Mouse (Mus musculus) brain, embryonic 14.5 days (tissue): ENCODE measurements at regions not wholly inside any gene's neighbourhood (a gene's known extent, or its start where the extent isn't known, plus 50 kb on each side); places are given as distances from the start of the nearest gene placed in this dataset.

Experiments used
- CTCF ChIP-seq: fragments of 200-500 bp; IDR thresholded peaks from 2 replicates; pipeline ENCODE4 v1.5.1; 2012; ENCODE audit warnings: inconsistent platforms, mild to moderate bottlenecking, moderate library complexity, borderline replicate concordance; ENCODE audit not compliant: insufficient read depth, insufficient read length; ENCODE audit errors: extremely low read depth
- POLR2A ChIP-seq: fragments of 200-500 bp; IDR thresholded peaks from 2 replicates; pipeline ENCODE4 v1.6.1; 2012; ENCODE audit warnings: mild to moderate bottlenecking, inconsistent platforms, borderline replicate concordance; ENCODE audit not compliant: poor library complexity, insufficient read depth, insufficient read length, severe bottlenecking; ENCODE audit errors: extremely low read depth

DNA sequence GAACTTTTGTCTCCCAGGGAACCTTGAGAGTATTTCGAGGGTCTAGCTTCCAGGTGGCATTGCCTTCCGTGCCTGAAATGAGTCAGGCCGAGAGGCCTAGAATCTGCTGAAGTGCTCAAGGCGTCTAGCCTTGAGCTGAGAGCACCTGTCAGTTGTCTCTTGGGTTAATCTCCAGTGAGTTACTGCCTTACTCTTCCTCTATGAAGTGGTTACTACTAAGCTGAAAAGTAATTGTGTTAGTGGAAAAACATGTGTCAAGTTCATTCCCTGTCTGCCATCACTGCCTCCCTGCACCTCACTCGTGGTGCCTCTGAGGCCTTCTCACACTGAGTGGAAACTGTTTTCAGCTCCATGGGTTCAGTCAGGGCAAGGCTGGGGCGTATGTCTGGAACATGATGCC, 69.0 kb upstream of the Egln3 start:
- TF ChIP-seq POLR2A (no peak), CTCF (no peak)
